Mouse (Mus musculus): ENCODE results near the gene Guca1a.

DNA sequence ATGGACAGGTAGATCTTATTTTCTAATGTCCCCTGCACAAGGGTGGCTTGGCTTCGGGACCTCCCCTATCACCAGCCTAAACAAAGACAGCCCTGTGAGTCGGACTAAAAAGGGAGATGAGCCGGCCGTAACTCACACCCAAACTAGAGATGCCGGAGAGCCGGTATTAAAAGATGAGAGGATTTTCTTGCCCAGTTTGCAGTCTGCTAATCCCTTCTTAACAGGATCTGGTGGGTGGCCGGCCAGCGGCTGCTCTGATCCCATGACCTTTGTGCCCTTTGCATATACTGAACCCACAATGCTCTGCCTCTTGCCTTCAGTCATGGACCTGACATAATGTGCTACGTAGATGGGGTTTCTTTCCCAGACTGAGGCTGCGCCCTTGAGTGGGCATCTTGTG, at the start of gene Guca1a:
- TF ChIP-seq POLR2A (IDR thresholded peaks at IDR 0.05; ENCODE audit: control insufficient read depth, extremely low read depth, insufficient read depth, low read length, poor library complexity) (no peak), CTCF (IDR thresholded peaks at IDR 0.05; ENCODE audit: borderline replicate concordance, control insufficient read depth, extremely low read depth, insufficient read depth, low read length, poor library complexity) (no peak)

All from thymus, adult 2 months (tissue).